Mouse (Mus musculus): Measurements from ENCODE around the gene Heg1.

Gene Heg1

GRCm38 (mm10) chr16:33745457-33745856, 61.3 kb downstream of the Heg1 start:
- no peak for DNase-seq

GRCm38 (mm10) chr16:33746074-33746676, 62.0 kb downstream of the Heg1 start:
- DNase-seq: no peak

GRCm38 (mm10) chr16:33747346-33747954, 63.3 kb downstream of the Heg1 start:
- no peak for DNase-seq

- no peak for DNase-seq
These were observed 63.8 kb downstream of the Heg1 start for GRCm38 (mm10) chr16:33747994-33748393.

GRCm38 (mm10) chr16:33751152-33751551, 67.0 kb downstream of the Heg1 start:
- no peak for DNase-seq

- DNase-seq: no peak
These were observed 67.4 kb downstream of the Heg1 start for GRCm38 (mm10) chr16:33751590-33751989.

GRCm38 (mm10) chr16:33752904-33753578, 68.9 kb downstream of the Heg1 start:
- no peak for DNase-seq

GRCm38 (mm10) chr16:33755293-33755692, 71.1 kb downstream of the Heg1 start:
- DNase-seq: no peak

- DNase-seq: no peak
These were observed 71.8 kb downstream of the Heg1 start for GRCm38 (mm10) chr16:33755961-33756360.

GRCm38 (mm10) chr16:33756396-33756795, 72.2 kb downstream of the Heg1 start:
- no peak for DNase-seq

- DNase-seq: no peak
These were observed 75.0 kb downstream of the Heg1 start for GRCm38 (mm10) chr16:33759207-33759606.

GRCm38 (mm10) chr16:33760542-33760941, 76.4 kb downstream of the Heg1 start:
- no peak for DNase-seq

- DNase-seq: no peak
These were observed 76.8 kb downstream of the Heg1 start for GRCm38 (mm10) chr16:33760996-33761395.

GRCm38 (mm10) chr16:33764501-33765193, 80.5 kb downstream of the Heg1 start:
- no peak for DNase-seq

GRCm38 (mm10) chr16:33765477-33765876, 81.3 kb downstream of the Heg1 start:
- no peak for DNase-seq

GRCm38 (mm10) chr16:33766309-33766708, 82.1 kb downstream of the Heg1 start:
- DNase-seq: no peak

GRCm38 (mm10) chr16:33766757-33767156, 82.6 kb downstream of the Heg1 start:
- no peak for DNase-seq

GRCm38 (mm10) chr16:33768491-33769278, 84.5 kb downstream of the Heg1 start:
- no peak for DNase-seq

GRCm38 (mm10) chr16:33769848-33770247, 85.7 kb downstream of the Heg1 start:
- DNase-seq: no peak

GRCm38 (mm10) chr16:33770778-33771454, 86.7 kb downstream of the Heg1 start:
- no peak for DNase-seq

GRCm38 (mm10) chr16:33772809-33773208, 88.6 kb downstream of the Heg1 start:
- no peak for DNase-seq

GRCm38 (mm10) chr16:33774972-33775371, 90.8 kb downstream of the Heg1 start:
- no peak for DNase-seq

Measured in right cerebral cortex, postnatal 14 days (tissue).